Mouse (Mus musculus) cerebellum, adult 2 months (tissue): ENCODE data around the gene Brsk1.

ENCODE experiments used
- CTCF ChIP-seq: fragments of 200-500 bp; IDR thresholded peaks from 2 replicates; pipeline ENCODE4 v1.5.1; 2011; ENCODE audit warnings: low read depth, mild to moderate bottlenecking, control low read depth, low read length, moderate library complexity, borderline replicate concordance; ENCODE audit not compliant: insufficient read depth
- POLR2A ChIP-seq: fragments of 200-500 bp; IDR thresholded peaks from 2 replicates; pipeline ENCODE4 v1.6.1; 2011; ENCODE audit warnings: low read length, control low read depth, borderline replicate concordance; ENCODE audit not compliant: insufficient read depth

DNA sequence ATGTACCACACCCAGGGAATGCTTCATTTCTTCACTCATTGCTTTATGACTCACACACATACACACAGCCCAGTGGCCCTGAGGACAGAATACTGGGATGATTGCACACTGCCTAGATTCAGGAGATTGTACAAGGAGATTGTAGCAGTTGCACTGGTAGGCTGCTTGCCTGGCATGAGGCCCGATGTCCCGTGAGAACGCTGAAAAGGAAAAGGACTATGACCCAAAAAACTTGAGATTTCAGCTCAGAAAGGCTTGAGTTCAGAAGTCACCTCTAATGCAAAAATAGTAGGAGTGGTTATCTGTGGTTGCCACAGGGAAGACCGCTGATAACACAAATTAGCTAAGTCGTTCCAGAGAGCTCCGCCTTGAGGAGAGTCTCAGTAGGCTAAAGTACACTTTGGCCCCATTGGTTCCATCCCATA is 42.6 kb downstream of the Brsk1 start:
- TF ChIP-seq CTCF (no peak), POLR2A (no peak)
